Mouse (Mus musculus): ENCODE results near the gene Prc1. TPM values are rescaled to one million over a fixed set of nuclear protein-coding genes. Genes with fewer than 3 reads are reported as not detected.

The Prc1 gene
- 38.5 and 42.6 TPM in 2 replicates for polyA plus RNA-seq (2012; rRNA removed)

DNA sequence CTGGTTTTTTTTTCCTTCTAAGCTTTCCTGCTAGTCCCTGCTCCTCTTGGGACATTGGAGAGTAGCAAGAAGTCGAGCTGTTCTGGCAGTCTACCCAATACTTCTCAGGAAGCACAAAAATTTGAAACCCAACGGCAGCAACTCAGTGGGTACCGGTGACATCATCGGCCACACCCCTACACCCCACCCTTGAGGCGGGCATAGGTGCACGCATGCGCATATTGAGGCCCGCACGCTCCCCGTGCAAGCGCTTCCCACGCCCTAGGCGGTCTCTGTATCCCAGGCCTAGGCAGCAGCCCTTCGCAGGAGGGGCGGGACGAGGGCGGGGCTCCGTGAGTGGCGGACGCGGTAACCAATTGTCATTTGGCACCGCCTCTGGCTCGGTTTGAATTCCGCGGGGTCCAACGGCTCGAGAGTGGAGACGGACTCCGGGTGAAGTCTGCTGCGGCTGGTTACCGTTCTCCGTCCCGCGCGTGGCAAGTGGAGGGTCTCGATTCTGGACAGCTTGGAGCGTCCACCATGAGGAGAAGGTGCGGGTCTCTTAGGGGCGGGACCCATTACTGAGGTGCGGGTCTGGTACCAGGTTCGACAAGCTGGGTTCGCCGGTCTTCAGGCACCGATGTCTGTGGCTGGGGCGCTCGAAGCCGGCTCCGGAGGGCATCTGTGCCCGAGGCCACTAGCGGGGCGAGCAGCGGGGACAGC is at the start of gene Prc1:
TSS of gene Prc1 (plus strand) at position 389 of the 702 bp plus-strand sequence.

DNA sequence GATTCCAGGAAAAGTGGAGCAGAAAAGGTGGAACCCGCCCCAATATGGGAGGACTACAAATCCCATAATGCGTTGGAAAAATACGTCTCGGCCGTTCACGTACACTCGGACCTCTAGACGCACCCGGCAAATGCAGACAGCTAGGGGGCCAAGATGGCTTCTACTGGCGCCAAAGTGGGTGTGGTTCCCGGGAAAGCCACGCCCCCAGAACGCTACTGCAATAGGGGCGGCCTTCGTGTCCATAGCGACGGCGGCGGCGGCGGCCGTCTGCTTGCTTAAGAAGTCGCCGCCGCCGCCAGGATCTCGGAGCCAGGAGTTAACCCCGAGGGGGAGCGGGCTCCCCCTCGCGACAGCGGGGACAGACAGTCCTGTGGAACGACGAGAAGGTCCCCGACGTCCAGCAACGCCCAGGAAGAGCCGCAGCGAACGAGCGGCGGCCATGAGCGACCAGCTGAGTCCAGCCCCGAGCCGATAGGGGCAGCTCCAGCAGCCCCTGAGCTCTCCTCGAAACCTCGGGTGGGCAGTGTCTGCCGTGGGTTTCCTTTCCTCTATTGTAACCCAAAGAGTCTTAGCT is 48.0 kb upstream of the Prc1 start, which contains the start of gene Ttll13:
TSS of gene Ttll13 (plus strand) at position 229 of the 574 bp plus-strand sequence.

DNA sequence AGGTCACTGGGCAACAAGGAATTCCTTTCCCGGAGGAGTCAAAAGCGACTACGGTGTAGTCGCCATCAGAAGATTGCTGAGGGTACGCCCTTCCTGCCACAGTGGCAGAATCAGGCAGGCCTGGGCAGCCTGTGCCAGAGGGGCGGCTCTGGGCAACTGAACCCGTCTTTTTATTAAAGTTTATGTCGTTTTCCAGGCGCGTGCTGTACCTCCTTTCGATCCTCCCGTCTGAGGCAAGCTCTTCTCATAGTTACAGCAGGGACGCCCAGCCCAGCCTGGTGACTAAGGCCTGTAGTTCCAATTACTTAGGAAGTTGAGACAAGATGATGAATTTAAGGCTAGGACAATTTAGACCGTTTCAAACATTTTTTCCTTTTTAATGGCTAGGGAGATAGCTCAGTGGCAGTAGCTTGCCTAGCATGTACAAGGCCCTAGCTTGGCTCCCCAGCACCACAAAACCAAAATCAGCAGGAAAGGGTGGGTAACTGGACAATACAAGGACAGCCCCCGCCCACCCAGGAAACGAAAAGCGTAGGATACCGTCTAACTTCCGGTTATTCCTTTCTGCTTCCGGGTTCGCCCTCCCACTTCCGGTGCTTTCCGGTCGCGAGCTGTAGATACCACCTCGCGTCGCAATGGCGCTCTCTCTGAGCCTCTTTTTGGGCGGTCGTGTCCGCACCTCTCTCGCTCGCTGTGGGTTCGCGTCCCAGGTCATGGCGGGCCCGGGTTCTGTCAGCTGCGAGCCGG is 33.5 kb upstream of the Prc1 start, which contains the start of gene Ngrn:
TSS of gene Ngrn (plus strand) at position 591 of the 747 bp plus-strand sequence.

DNA sequence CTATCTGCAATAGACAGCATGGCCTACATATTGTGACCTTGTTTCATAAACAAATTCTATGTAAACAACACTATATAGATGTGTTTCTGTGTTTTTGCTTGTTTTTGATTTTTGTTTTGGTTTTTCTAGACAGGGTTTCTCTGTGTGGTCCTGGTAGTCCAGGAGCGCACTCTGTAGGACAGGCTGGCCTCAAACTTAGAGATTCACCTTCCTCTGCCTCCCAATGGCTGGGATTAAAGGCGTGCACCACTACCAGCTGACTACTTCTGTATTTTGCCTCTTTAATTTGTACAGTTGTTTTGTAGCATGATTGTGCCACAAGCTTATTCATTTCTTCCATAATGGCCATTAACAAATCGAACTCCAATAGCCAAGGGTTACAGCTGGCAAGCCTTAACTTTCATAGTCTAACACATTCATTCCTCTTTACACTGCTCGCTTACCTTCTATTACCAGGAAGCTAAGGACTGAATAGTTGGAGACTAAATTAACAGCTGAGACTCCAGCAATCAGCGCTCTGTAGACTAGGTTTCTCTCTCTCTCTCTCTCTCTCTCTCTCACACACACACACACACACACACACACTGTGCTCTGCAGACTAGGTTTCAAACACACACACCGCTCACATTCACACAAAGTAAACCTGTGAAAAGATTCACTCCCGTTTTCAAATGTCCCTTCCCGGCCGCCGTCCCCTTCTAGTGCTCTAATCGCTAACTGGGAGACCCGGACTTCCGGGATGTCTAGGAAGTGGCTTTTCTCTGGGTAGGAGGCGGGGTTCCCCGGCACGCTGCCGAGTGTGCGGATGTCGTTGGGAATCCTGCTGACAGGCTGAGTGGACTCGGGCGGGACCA is 25.1 kb upstream of the Prc1 start, which contains the start of gene Vps33b:
TSS of gene Vps33b (plus strand) at position 753 of the 854 bp plus-strand sequence.

DNA sequence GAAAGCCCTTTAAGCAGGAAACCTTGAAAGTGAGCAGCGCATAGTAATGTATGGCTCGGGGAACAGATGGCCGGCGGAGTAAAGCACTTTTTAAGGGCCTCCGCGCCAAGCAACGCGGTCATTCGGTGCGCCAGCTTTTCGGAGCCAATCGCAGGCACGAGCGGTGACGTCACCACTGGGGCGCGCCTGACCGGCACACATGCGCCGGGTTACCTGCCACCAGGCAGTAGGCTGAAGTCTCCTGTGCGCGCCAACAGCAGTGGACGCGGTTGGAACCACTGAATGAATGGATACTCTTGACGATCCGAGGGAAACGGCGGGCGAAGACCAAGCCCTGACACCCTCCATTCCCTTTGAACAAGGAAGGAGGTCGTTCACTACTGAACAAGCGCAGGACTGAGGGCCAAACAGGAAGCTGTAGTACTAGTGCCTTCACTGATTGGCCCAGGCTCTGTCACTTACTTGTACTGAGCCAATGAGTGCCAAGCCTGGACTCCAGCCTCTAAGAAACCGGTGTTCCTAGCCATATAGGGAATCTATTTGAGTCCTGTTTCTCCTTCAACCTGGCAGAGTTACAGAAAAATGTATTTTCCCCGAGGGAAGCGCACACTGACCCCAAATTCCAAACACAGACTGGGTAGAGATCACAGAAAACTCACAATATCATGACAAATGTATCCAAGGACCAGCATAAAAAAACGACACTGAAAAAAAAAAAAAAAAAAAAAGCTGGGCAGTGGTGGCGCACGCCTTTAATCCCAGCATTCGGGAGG is 30.0 kb downstream of the Prc1 start, which contains the start of gene Rccd1:
TSS of gene Rccd1 (minus strand) at position 412 of the 773 bp plus-strand sequence.

DNA sequence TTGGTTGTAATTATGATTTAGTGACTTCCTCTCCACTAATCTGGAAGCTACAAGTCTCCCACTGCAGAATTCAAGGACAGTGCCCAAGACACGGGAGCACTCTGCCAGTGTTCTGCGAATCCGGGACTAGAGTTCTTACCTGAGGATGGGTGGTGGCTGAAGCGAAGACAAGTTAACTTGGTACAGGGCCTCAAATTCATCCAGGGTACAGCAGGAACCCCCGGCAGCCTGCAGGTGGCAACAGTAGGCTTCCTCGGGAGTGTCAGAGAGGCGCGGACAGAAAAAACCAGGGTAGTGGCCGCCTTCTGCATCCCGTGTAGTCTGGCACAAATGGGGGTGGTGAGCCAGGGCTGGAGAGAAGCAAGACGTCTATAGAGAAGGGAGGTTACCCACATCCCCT is 46.5 kb downstream of the Prc1 start, which contains the start of gene Unc45a:
TSS of gene Unc45a (minus strand) at position 213 of the 400 bp plus-strand sequence.

DNA sequence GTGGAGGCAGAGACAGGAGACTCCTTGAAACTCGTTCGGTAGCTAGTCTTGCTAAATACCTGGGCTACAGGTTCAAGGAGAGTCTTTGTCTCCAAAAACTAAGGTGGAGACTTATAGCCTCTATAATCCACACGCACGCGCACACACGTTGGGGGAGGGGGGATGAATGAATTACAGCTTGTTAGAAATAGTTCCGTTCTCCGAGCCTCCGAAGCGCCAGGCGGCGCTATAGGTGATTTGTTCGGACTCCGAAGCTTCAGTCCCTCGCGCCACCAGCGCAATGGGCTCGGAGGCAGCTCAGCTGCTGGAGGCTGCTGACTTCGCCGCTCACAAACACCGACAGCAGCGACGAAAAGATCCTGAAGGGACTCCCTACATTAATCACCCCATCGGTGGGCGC is 48.6 kb downstream of the Prc1 start, which contains the start of gene Hddc3:
TSS of gene Hddc3 (plus strand) at position 247 of the 400 bp plus-strand sequence.

Other genes with a start within 250 kb of the Prc1 start
- gene Idh2, start 179.1 kb upstream of the Prc1 start, polyA plus RNA-seq (2012; rRNA removed), result 171 and 185 TPM in 2 replicates
- 4.6 TPM in 2 replicates for gene Sema4b, start 107.6 kb upstream of the Prc1 start, polyA plus RNA-seq (2012; rRNA removed)
- gene Cib1, start 61.6 kb upstream of the Prc1 start, polyA plus RNA-seq (2012; rRNA removed), result 40.6 and 46.2 TPM in 2 replicates
- 0.88 and 0.94 TPM in 2 replicates for gene Gdpgp1, start 61.6 kb upstream of the Prc1 start, polyA plus RNA-seq (2012; rRNA removed)
- 0.23 and 0.31 TPM in 2 replicates for gene Ttll13, start 48.1 kb upstream of the Prc1 start, polyA plus RNA-seq (2012; rRNA removed)
- 21.6 and 24.3 TPM in 2 replicates for gene Ngrn, start 33.2 kb upstream of the Prc1 start, polyA plus RNA-seq (2012; rRNA removed)
- gene Vps33b, start 24.8 kb upstream of the Prc1 start, polyA plus RNA-seq (2012; rRNA removed), result 5.3 and 5.8 TPM in 2 replicates
- gene Rccd1, start 30.0 kb downstream of the Prc1 start, polyA plus RNA-seq (2012; rRNA removed), result 4.3 TPM in 2 replicates
- 8.7 and 9.3 TPM in 2 replicates for gene Unc45a, start 46.6 kb downstream of the Prc1 start, polyA plus RNA-seq (2012; rRNA removed)
- 8.4 and 8.9 TPM in 2 replicates for gene Hddc3, start 48.7 kb downstream of the Prc1 start, polyA plus RNA-seq (2012; rRNA removed)
- gene Man2a2, start 76.9 kb downstream of the Prc1 start, polyA plus RNA-seq (2012; rRNA removed), result 8.5 and 10.6 TPM in 2 replicates
- 17.6 and 24.7 TPM in 2 replicates for gene Fes, start 93.5 kb downstream of the Prc1 start, polyA plus RNA-seq (2012; rRNA removed)
- 22.4 and 27.7 TPM in 2 replicates for gene Furin, start 111.0 kb downstream of the Prc1 start, polyA plus RNA-seq (2012; rRNA removed)
- gene Blm, start 240.7 kb downstream of the Prc1 start, polyA plus RNA-seq (2012; rRNA removed), result 9.6 and 11.2 TPM in 2 replicates

Data from liver, embryonic 18 days (tissue).